Mouse (Mus musculus) embryonic facial prominence, embryonic 14.5 days (tissue): ENCODE results near the gene Spata18. TPM values are rescaled to one million over a fixed set of nuclear protein-coding genes. Genes with fewer than 3 reads are reported as not detected.

Experiments
- ATAC-seq: fragments of 200-750 bp; cut with Nextera tagmentation; 2 replicates; pipeline ENCODE4 v1.8.0; 2017; ENCODE audit warnings: low read depth, moderate number of reproducible peaks, moderate TSS enrichment
- DNase-seq: peaks from one replicate; pipeline ENCODE4 v3.0.0-alpha.2; 2015; ENCODE audit warnings: low spot score
- H3K27ac ChIP-seq: fragments of 300-500 bp; sonication (generic); replicated peaks from 2 replicates; pipeline ENCODE4 v1.5.1; 2014; ENCODE audit warnings: low read depth, mild to moderate bottlenecking, low read length, moderate library complexity
- H3K27me3 ChIP-seq: fragments of 300-500 bp; sonication (generic); replicated peaks from 2 replicates; pipeline ENCODE4 v1.6.1; 2014; ENCODE audit warnings: low read length; ENCODE audit not compliant: control insufficient read depth, insufficient read depth
- H3K36me3 ChIP-seq: fragments of 300-500 bp; sonication (generic); 2 replicates; pipeline ENCODE4 v1.6.1; 2014; ENCODE audit warnings: low read length, mixed read lengths; ENCODE audit not compliant: control insufficient read depth, insufficient read depth
- H3K4me1 ChIP-seq: fragments of 300-500 bp; sonication (generic); 2 replicates; pipeline ENCODE4 v1.6.1; 2014; ENCODE audit warnings: antibody characterized with exemption, low read length; ENCODE audit not compliant: control insufficient read depth, insufficient read depth
- H3K4me2 ChIP-seq: fragments of 300-500 bp; sonication (generic); 2 replicates; pipeline ENCODE4 v1.6.1; 2014; ENCODE audit warnings: low read depth, mild to moderate bottlenecking, low read length, moderate library complexity, mixed read lengths
- H3K4me3 ChIP-seq: fragments of 300-500 bp; sonication (generic); 2 replicates; pipeline ENCODE4 v1.5.1; 2014; ENCODE audit warnings: low read depth, mild to moderate bottlenecking, low read length
- H3K9ac ChIP-seq: fragments of 300-500 bp; sonication (generic); 2 replicates; pipeline ENCODE4 v1.6.1; 2014; ENCODE audit warnings: low read depth, mild to moderate bottlenecking, low read length, moderate library complexity, mixed read lengths
- H3K9me3 ChIP-seq: fragments of 300-500 bp; sonication (generic); 2 replicates; pipeline ENCODE4 v1.6.1; 2016; ENCODE audit warnings: low read length; ENCODE audit not compliant: control insufficient read depth
- WGBS: fragments of 180-500 bp; shearing (Covaris S2); extraction: QIAGEN DNeasy Blood & Tissue Kit; methylation state at CpG from one replicate; pipeline ENCODE4 v1.1.7; 2014; 5-methylcytosine and 5-hydroxymethylcytosine counted together
- polyA plus RNA-seq: library from polyadenylated mRNA; unstranded; fragments of >200 nt; fragmentation: Nextera tagmentation; extraction: Ambion mirVana; gene quantifications from 2 replicates; pipeline ENCODE4 v1.2.1, GENCODE M21; 2014

The Spata18 gene
- polyA plus RNA-seq, 1 experiment from 2014 or later, result 1.1 TPM

- H3K27me3 ChIP-seq, result no peaks in the 10 kb centered on the region
These were observed 9.1 kb upstream of the Spata18 start for GRCm38 (mm10) chr5:73642091-73642490.

GRCm38 (mm10) chr5:73647261-73647900, 3.8 kb upstream of the Spata18 start, which contains the start of gene Sgcb:
Gene Sgcb, minus strand, starts transcription at chr5:73647790.
- H3K27ac ChIP-seq, result peak within 1 kb of the TSS; percentile 61; the same call in 1 of the 2 replicates
- H3K9ac ChIP-seq, result peak within 1 kb of the TSS; percentile 85
- ATAC-seq (peak; percentile 90), DNase-seq (peak; percentile 91)
- H3K9me3 ChIP-seq, result no peaks in the 10 kb centered on the region
- peak within 1 kb of the TSS; percentile 84 for H3K4me2 ChIP-seq
- peaks cover 47% of the 10 kb centered on the region for H3K27me3 ChIP-seq
- H3K36me3 ChIP-seq, result peaks cover 5% of the 10 kb centered on the region; the same call in 1 of the 2 replicates
- under 1% methylated on average over 26 of the region's 62 CpGs for WGBS
- peaks cover 15% of the 10 kb centered on the region; the same call in 1 of the 2 replicates for H3K4me1 ChIP-seq
- peak within 1 kb of the TSS; percentile 87 for H3K4me3 ChIP-seq

More at GRCm38 (mm10) chr5:73642091-73642490, 9.1 kb upstream of the Spata18 start:
- Histone ChIP-seq H3K4me3 (no peak overlapping the region), H3K4me1 (no peaks in the 10 kb centered on the region), H3K9me3 (no peaks in the 10 kb centered on the region), H3K27ac (no peak overlapping the region), H3K4me2 (no peak overlapping the region), H3K36me3 (peaks cover 29% of the 10 kb centered on the region), H3K9ac (no peak overlapping the region)
- DNase-seq (no peak), ATAC-seq (no peak)
- 78% methylated on average over 4 of the region's 4 CpGs for WGBS

- DNase-seq (no peak), ATAC-seq (no peak)
- WGBS, result 1% methylated on average over 15 of the region's 15 CpGs
- H3K36me3 ChIP-seq, result no peaks in the 10 kb centered on the region
- peak overlapping the region; percentile 53 for H3K4me3 ChIP-seq
- peak overlapping the region; percentile 97 for H3K4me2 ChIP-seq
- peaks cover 15% of the 10 kb centered on the region; the same call in 1 of the 2 replicates for H3K4me1 ChIP-seq
- peaks cover 60% of the 10 kb centered on the region for H3K27me3 ChIP-seq
- H3K27ac ChIP-seq, result no peak overlapping the region
- peak overlapping the region; percentile 51 for H3K9ac ChIP-seq
- no peaks in the 10 kb centered on the region for H3K9me3 ChIP-seq
These were observed 714 bp upstream of the Spata18 start for GRCm38 (mm10) chr5:73650365-73650964.

- WGBS, result 2% methylated on average over 4 of the region's 4 CpGs
These were observed 649 bp downstream of the Spata18 start for GRCm38 (mm10) chr5:73651855-73652201.

GRCm38 (mm10) chr5:73666695-73667094, 15.5 kb downstream of the Spata18 start:
- Histone ChIP-seq H3K4me3 (no peak overlapping the region), H3K9ac (no peak overlapping the region), H3K36me3 (no peaks in the 10 kb centered on the region), H3K4me1 (no peaks in the 10 kb centered on the region), H3K4me2 (no peak overlapping the region), H3K9me3 (no peaks in the 10 kb centered on the region), H3K27me3 (no peaks in the 10 kb centered on the region), H3K27ac (no peak overlapping the region)
- ATAC-seq (no peak), DNase-seq (no peak)
- 77% methylated on average over 2 of the region's 2 CpGs for WGBS

More at GRCm38 (mm10) chr5:73651855-73652201, 649 bp downstream of the Spata18 start:
- Histone ChIP-seq H3K9me3 (no peaks in the 10 kb centered on the region), H3K4me1 (peaks cover 15% of the 10 kb centered on the region; the same call in 1 of the 2 replicates), H3K4me3 (peak overlapping the region; percentile 53), H3K4me2 (peak overlapping the region; percentile 97), H3K27me3 (peaks cover 60% of the 10 kb centered on the region), H3K36me3 (no peaks in the 10 kb centered on the region), H3K9ac (peak overlapping the region; percentile 51; the same call in 1 of the 2 replicates), H3K27ac (no peak overlapping the region)
- DNase-seq (no peak), ATAC-seq (no peak)

GRCm38 (mm10) chr5:73667877-73668276, 16.7 kb downstream of the Spata18 start:
- WGBS, result 70% methylated on average over 2 of the region's 2 CpGs
- no peaks in the 10 kb centered on the region for H3K4me1 ChIP-seq
- H3K27ac ChIP-seq, result no peak overlapping the region
- ATAC-seq (no peak), DNase-seq (no peak)
- H3K27me3 ChIP-seq, result no peaks in the 10 kb centered on the region
- no peaks in the 10 kb centered on the region for H3K36me3 ChIP-seq
- no peak overlapping the region for H3K9ac ChIP-seq
- no peaks in the 10 kb centered on the region for H3K9me3 ChIP-seq
- H3K4me2 ChIP-seq, result no peak overlapping the region
- no peak overlapping the region for H3K4me3 ChIP-seq

GRCm38 (mm10) chr5:73669386-73669785, 18.2 kb downstream of the Spata18 start:
- H3K27me3 ChIP-seq, result no peaks in the 10 kb centered on the region
- H3K4me2 ChIP-seq, result no peak overlapping the region
- no peaks in the 10 kb centered on the region for H3K9me3 ChIP-seq
- no peak for DNase-seq
- no peaks in the 10 kb centered on the region for H3K4me1 ChIP-seq
- H3K36me3 ChIP-seq, result no peaks in the 10 kb centered on the region
- no peak for ATAC-seq
- no peak overlapping the region for H3K9ac ChIP-seq
- no peak overlapping the region for H3K27ac ChIP-seq
- no peak overlapping the region for H3K4me3 ChIP-seq
- 53% methylated on average over 26 of the region's 26 CpGs for WGBS

GRCm38 (mm10) chr5:73675604-73676003, 24.4 kb downstream of the Spata18 start:
- Histone ChIP-seq H3K9ac (no peak overlapping the region), H3K36me3 (no peaks in the 10 kb centered on the region), H3K4me2 (no peak overlapping the region), H3K27ac (no peak overlapping the region), H3K4me3 (no peak overlapping the region), H3K27me3 (no peaks in the 10 kb centered on the region), H3K9me3 (no peaks in the 10 kb centered on the region), H3K4me1 (no peaks in the 10 kb centered on the region)
- 76% methylated on average over 3 of the region's 3 CpGs for WGBS
- DNase-seq, result no peak
- ATAC-seq, result no peak
